Mouse (Mus musculus): ENCODE data around the gene Tspo2.

The Tspo2 gene

DNA sequence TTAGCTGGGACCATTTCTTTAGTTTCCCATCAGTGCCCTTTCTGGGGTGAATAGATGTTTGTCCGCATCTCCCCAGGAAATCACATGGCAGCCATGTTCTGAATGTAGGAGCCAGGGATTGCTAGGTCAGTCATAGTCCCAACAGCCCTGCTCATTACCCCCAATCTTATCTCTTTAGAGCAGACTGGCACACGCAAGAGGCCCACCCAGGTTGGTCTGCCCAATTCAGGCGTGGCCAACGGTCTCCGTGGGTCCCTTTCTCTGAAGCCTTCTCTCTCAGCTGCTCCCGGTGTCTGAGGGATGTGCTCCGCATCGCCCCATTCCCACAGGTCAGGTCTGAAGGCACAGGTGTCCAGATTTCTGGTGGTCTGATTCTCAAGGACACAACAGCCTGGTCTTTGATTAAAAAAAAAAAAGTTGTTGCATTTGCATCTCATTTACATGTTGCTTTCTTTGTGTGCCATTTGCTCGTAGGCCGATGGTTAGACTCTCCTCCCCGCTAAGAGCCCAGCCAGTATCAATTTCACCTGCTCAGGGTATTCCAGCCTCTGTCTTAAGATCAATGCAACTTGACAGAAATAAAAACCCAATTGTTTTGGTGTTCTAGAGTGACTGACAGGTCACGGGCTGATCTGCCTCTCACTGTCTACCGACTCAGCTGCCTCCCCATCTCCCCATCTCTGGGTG lies 513 bp downstream of the Tspo2 start:
- DNase-seq (ENCODE audit: inconsistent ontology term) = no peak

DNA sequence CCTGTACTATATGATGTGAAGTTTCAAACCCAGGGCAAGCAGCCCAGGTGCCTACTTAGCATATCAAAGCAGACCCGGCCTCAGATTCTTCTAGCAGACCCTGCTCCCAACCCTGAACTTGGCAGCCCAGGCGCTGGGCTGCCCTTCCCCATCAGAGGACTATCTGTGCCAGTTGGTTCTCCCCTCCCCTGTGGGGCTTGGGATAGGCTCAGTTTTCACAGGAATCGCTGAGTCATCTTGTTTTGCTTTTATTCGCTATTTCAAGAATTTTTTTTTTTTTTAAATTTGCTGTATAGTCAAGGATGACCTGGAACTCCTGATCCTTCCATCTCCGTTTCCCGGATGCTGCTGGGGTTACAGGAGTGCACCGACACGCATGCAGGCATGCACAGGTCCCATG lies 3.6 kb downstream of the Tspo2 start:
- DNase-seq (ENCODE audit: inconsistent ontology term) = no peak

DNA sequence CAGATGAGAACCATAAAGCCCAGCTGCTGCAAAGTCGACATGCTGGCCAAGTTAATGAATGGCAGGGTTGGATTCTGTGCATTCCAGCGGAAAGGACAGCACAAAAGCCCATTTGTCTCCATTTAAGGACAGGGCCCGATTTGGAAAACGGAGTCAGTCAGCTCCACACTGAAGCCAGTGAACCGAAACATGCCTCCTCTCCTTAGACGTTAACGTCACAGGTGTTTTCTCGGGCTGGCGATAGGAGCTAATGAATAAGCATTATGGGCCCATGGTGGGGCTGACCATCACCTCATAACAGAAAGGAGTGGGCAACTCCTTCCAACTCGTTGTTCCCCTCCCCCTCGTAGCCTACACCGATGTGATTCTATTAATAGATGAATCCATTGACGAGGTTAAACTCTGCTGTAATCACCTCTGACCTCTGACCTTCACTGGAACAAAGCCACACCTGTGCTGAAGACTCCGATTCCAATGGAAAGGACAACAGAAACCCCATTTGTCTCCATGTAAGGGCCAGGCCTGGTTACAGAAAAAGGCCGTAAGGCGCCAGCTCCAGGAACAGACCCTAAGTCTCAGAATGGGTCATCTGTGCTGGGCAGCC lies 7.7 kb downstream of the Tspo2 start:
- peak; percentile 50 for DNase-seq (ENCODE audit: inconsistent ontology term)

- DNase-seq (ENCODE audit: inconsistent ontology term) = no peak
Observed at GRCm38 (mm10) chr17:48442745-48443457, 8.4 kb downstream of the Tspo2 start.

DNA sequence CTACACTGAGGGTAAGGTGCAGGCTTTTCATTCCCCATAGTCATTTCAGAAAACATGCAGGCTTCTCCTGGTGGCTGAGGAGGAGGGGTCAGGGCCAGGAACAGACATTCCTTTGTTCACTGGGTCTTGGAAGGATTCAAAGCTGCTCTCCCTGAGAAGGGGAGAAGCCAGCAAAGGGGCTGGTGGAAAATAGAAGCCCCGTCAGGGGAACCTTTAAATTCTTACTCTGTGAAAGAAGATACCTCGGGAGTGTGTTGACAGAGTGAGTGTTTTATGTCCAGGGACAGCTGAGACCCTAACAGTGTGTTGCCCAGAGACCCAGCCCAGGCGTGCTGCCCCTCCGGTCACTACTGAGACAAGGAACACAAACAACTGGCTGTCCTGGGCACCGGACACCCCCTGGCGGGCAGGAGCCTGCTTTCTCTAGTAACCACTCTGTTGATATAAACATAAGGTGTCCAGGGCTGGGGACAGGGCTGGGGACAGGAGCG lies 13.9 kb downstream of the Tspo2 start:
- DNase-seq (ENCODE audit: inconsistent ontology term) = peak; percentile 52

- DNase-seq (ENCODE audit: inconsistent ontology term) = peak; percentile 54
Observed at GRCm38 (mm10) chr17:48436487-48436886, 14.8 kb downstream of the Tspo2 start.

DNA sequence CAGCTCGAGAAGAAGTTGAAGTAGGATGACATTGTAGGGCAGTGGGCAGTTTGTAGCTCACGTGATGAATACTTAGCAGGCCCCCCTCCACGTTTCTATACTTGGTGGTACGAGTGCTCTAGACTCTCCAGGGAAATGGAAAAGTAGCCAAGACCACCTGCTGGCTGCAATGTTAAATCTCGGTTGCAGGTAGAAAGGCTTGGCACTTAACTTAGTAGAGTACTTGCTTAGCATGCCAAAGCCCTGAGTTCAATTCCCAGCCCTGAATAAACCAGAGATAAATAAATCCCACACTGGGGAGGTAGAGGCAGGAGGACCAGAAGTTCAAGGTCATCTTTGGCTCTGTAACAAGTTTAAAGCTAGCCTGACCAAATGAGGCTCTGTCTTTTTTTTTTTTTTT lies 16.8 kb downstream of the Tspo2 start:
- no peak for DNase-seq (ENCODE audit: inconsistent ontology term)

DNA sequence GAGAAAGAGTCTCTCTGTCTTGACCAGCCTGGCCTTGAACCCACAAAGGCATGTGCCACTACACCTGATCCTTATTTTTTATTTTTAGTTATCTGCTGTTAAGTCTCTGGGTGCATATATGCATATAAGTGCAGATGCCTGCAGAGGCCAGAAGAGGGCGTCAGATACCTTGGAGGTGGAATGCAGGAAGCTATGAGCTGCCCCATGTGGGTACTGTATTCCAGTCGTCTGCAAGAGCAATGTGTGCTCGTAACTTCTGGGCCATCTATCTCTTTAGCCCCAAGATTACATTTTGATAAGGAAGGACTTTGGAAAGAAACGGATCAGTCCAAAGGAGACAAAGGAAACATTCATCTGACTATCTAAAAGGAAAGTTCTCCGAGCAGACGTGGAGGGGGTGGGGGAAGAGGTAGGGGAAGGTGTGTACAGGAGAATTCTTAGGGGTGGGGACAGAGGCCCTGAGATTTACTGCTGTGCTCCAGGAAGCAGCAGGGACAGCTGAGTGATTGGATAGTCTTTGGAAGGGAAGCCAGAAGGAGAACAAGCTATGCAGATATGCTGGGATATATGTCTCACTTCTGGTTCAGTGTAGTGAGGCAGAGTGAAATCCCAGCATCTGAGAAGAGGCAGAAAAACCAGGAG lies 17.5 kb downstream of the Tspo2 start:
- DNase-seq (ENCODE audit: inconsistent ontology term) = no peak

DNA sequence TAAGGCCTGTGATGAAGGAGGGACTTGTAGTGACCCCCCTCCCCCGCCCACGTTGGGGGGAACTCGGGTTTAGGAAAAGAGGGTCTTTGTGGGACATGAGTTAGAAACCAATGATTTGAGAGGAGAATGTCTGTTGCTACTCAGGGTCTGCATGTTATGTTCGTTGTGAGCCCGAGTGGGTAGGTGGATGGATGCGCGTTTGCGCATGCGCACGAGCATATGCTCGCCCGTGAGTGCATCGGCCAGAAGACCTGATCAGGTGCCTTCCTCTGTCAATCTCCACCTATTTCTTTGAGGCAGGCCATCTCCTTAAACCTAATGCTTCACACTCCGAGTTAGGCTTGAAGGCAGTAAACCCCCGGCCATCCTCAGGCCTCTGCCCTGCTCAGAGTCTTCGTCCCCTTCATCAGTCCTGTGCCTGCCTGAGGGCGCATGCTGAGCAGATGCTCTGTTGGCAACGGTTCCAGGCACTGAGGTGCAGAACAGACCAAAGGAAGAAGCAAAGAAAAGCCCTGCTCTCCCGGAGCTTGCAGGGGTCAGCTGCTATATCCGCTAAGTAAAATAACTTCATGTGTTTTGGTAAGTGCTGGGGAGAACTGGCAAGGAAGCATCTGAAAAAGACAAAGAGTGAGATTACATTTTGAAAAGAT lies 18.2 kb downstream of the Tspo2 start:
- DNase-seq (ENCODE audit: inconsistent ontology term) = no peak

- DNase-seq (ENCODE audit: inconsistent ontology term) = no peak
Observed at GRCm38 (mm10) chr17:48432158-48432980, 19.0 kb downstream of the Tspo2 start, which contains the start of gene Apobec2. Apobec2 (minus strand) TSS chr17:48432930.

GRCm38 (mm10) chr17:48431054-48431453 lies 20.3 kb downstream of the Tspo2 start:
- no peak for DNase-seq (ENCODE audit: inconsistent ontology term)

DNA sequence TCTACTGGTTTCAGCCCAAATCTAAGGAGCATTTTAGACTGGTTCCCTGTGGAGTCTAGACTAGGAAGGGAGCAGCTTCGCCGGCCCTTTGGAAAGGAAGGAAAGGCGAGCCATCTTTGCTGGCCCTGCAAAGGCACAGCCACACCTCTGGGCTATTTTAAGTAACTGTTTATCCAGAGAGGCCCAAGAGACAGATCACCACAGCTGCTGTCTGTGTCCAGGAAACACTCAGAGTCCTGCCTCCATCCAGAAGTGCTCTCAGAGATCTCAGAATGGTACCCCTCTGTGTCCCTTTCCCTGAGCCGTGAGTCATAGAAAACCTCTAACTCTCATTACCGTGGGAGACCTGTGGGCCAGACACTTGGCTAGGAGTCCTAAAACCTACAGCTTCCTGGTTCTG lies 20.9 kb downstream of the Tspo2 start:
- DNase-seq (ENCODE audit: inconsistent ontology term) = no peak

- DNase-seq (ENCODE audit: inconsistent ontology term) = no peak
Observed at GRCm38 (mm10) chr17:48427852-48428530, 23.3 kb downstream of the Tspo2 start.

DNA sequence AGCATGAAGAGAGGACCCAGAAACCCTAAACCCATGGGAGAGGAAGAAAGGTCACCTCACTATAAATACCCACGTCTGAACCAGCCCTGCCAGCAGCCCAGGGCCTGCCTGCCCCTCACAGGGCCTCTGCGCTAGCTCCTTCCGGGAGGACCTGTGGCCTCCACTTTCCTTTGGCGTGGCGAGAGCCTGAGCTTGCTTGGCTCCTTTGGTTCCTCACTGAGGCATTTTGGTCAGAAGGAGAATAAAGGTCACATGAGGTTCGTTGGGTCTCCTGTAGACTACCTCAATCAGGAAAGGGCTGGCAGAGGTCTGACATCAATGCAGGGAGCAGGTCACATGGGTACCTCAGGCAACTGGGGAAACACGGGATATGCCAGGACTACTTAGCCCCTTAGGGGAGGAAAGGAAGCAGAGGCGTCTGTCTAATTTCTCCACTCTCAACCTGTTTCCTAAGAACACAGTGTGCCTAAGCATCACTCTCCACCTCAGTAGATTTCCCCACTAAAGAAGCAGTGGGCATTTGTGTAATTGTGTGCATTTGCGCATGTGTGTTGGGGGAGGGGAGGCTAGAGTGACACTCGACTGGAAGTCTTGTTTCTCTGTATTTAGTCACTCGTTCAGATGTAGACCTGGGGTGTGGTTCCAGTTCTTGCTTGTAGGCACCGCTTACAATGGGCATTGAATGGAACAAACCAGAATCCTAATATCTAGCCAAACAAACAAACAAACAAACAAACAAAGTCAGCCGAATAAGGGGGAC lies 24.2 kb downstream of the Tspo2 start:
- no peak for DNase-seq (ENCODE audit: inconsistent ontology term)

GRCm38 (mm10) chr17:48425823-48426612 lies 25.3 kb downstream of the Tspo2 start:
- no peak for DNase-seq (ENCODE audit: inconsistent ontology term)

DNA sequence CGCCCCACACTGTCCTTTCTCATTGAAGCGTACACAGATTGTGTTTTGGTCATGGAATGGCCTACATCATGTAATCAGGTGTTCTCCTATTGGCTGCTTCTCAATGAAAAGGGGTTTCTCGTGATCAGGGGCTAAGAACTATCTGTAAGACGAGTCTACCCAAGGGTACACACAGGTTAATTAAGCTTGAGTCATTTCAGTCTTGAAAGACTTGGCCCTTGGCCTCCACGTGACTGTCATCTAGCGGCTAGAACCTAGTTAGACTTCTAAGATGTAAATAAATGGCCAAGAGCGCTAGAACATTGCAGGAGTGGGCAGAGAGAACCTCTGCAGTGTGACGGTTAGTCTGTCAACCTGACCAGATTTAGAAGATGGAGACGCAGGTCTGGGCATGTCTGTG lies 27.1 kb downstream of the Tspo2 start:
- DNase-seq (ENCODE audit: inconsistent ontology term) = peak; percentile 27

GRCm38 (mm10) chr17:48419571-48419970 lies 31.8 kb downstream of the Tspo2 start:
- DNase-seq (ENCODE audit: inconsistent ontology term) = no peak

GRCm38 (mm10) chr17:48418781-48419180 lies 32.5 kb downstream of the Tspo2 start:
- DNase-seq (ENCODE audit: inconsistent ontology term) = no peak

- DNase-seq (ENCODE audit: inconsistent ontology term) = no peak
Observed at GRCm38 (mm10) chr17:48418174-48418573, 33.1 kb downstream of the Tspo2 start.

Measured in Muller cell, postnatal 12 days (primary cell).